Mouse (Mus musculus) ES-E14 (cell line): ENCODE data around the gene Stt3b. TPM values are rescaled to one million over a fixed set of nuclear protein-coding genes. Genes with fewer than 3 reads are reported as not detected.

ENCODE experiments used
- DNase-seq: peaks from one replicate; pipeline ENCODE4 v3.0.0-alpha.2; 2013; ENCODE audit warnings: low read depth, low spot score
- H3K27ac ChIP-seq: 2 replicates; pipeline ENCODE4 v1.5.1; 2012; ENCODE audit warnings: low read depth, mild to moderate bottlenecking, low read length, moderate library complexity, mixed read lengths; ENCODE audit not compliant: poor library complexity, insufficient read depth, severe bottlenecking
- H3K36me3 ChIP-seq: 2 replicates; pipeline ENCODE4 v1.6.1; 2012; ENCODE audit warnings: mild to moderate bottlenecking, low read length, moderate library complexity, mixed read lengths; ENCODE audit not compliant: control insufficient read depth, poor library complexity, insufficient read depth, severe bottlenecking
- H3K4me1 ChIP-seq, 2 experiments: fragments of 150-350 bp in 1 of 2; sonication (generic) in 1 of 2; 2 replicates each; pipeline ENCODE4 v1.6.1; 2012; ENCODE audit warnings: low read length in 2 of 2, mild to moderate bottlenecking in 1 of 2, mixed read lengths in 1 of 2; ENCODE audit not compliant: control insufficient read depth in 2 of 2, insufficient read depth in 2 of 2, poor library complexity in 1 of 2
- H3K4me3 ChIP-seq, 2 experiments: fragments of 150-350 bp in 1 of 2; sonication (generic) in 1 of 2; 2 replicates each; pipeline ENCODE4 v1.5.1; 2012; ENCODE audit warnings: low read length in 2 of 2, low read depth in 1 of 2, mild to moderate bottlenecking in 1 of 2, mixed read lengths in 1 of 2; ENCODE audit not compliant: insufficient read depth in 1 of 2, poor library complexity in 1 of 2, severe bottlenecking in 1 of 2
- H3K9ac ChIP-seq: 2 replicates; pipeline ENCODE4 v1.6.1; 2012; ENCODE audit warnings: low read depth, mild to moderate bottlenecking, low read length, mixed read lengths; ENCODE audit not compliant: poor library complexity, insufficient read depth, severe bottlenecking
- H3K9me3 ChIP-seq: fragments of 150-350 bp; sonication (generic); 2 replicates; pipeline ENCODE4 v1.6.1; 2012; ENCODE audit warnings: low read depth, mild to moderate bottlenecking, low read length; ENCODE audit not compliant: control insufficient read depth, insufficient read depth
- CHD2 ChIP-seq: IDR thresholded peaks from 2 replicates; pipeline ENCODE4 v1.6.1; 2014; ENCODE audit warnings: mild to moderate bottlenecking, low read depth, low read length, inconsistent platforms
- HCFC1 ChIP-seq: IDR thresholded peaks from 2 replicates; pipeline ENCODE4 v1.6.1; 2012; ENCODE audit warnings: low read length, inconsistent platforms, borderline replicate concordance; ENCODE audit not compliant: insufficient read depth
- MAFK ChIP-seq: IDR thresholded peaks from 2 replicates; pipeline ENCODE4 v1.6.1; 2014; ENCODE audit warnings: mild to moderate bottlenecking, low read depth, low read length, inconsistent platforms; ENCODE audit not compliant: insufficient read depth
- ZC3H11A ChIP-seq: IDR thresholded peaks from 2 replicates; pipeline ENCODE4 v1.6.1; 2012; ENCODE audit warnings: low read depth, mild to moderate bottlenecking, inconsistent platforms, low read length, borderline replicate concordance
- ZNF384 ChIP-seq: IDR thresholded peaks from 2 replicates; pipeline ENCODE4 v1.6.1; 2012; ENCODE audit warnings: low read depth, low read length, inconsistent platforms
- in situ Hi-C, 2 experiments: fragments of 600-800 bp; cut with MboI; formaldehyde crosslinking; loops; one replicate each; pipeline ENCODE4 v1.15.1; 2025; ENCODE audit warnings: low sequenced_read_pairs in 2 of 2, inconsistent platforms in 1 of 2; ENCODE audit not compliant: unreplicated experiment in 2 of 2
- total RNA-seq: library from RNA; depleted of rRNA; stranded (reverse); fragments of 300-350 nt; gene quantifications from 2 replicates; pipeline ENCODE4 v1.2.3, GENCODE M21; 2012

Gene Stt3b
- total RNA-seq, 1 experiment, result 150 TPM

DNA sequence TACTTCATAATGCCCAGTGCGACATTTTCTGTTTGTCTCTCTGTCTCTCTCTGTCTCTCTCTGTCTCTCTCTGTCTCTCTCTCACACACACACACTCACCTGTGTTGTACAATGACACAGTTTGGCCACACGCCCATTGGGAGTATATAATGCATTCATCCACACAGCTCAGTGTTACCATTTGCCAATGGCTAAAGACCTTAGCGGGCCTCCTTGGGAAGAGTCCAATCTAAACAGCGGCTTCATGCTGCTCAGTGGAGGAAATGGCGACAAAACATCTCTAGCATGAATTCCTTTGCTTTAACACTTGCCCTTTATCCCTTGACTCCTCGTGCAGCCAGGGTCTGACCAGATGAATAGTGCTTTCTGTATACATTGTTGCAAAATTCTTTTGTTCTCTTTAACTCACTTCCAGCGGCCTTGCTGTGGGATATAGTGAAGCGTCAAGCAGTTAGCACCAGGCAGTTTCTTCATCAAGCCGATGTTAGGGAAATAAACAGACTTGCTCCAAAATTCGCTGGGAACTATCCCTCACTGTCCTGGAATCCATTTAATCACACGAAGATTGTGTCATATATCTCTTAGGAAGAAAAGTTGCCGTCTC is 30.1 kb upstream of the Stt3b start:
- no peak for TF ChIP-seq MAFK
- TF ChIP-seq HCFC1, result no peak
- TF ChIP-seq ZC3H11A, result no peak
- TF ChIP-seq CHD2, result no peak
- TF ChIP-seq ZNF384, result no peak
- no peak overlapping the region for H3K27ac ChIP-seq
- H3K36me3 ChIP-seq, result no peaks in the 10 kb centered on the region
- no peaks in the 10 kb centered on the region for H3K9me3 ChIP-seq
- no peak overlapping the region for H3K4me3 ChIP-seq
- DNase-seq, result no peak
- H3K9ac ChIP-seq, result no peak overlapping the region
- no peaks in the 10 kb centered on the region for H3K4me1 ChIP-seq
- in situ Hi-C loops, result no loop called here

DNA sequence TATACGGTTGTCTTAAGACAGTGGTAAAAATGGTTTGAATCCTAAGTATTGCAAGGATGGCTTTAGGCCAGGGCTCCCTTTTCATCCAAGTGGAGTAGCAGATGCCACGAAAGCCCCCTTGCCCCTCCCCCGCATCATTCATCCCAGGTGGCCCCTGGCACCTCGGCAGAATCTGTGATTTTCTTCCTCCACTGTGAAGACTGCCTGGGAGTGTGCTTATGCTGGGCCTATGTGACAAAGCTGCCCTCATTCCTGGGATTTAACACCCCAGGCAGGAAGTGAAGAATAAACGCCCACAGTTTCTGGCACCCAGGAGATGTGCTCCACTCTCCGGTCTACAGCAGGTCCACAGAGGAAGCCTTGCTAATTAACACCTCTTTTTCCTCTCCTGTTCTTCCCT is 28.6 kb upstream of the Stt3b start:
- in situ Hi-C loops, result no loop called here
- DNase-seq, result no peak
- no peak overlapping the region for H3K9ac ChIP-seq
- H3K27ac ChIP-seq, result no peak overlapping the region
- no peaks in the 10 kb centered on the region for H3K9me3 ChIP-seq
- TF ChIP-seq HCFC1 (no peak), MAFK (no peak), CHD2 (no peak), ZC3H11A (no peak), ZNF384 (no peak)
- no peaks in the 10 kb centered on the region for H3K4me1 ChIP-seq
- no peaks in the 10 kb centered on the region for H3K36me3 ChIP-seq
- no peak overlapping the region for H3K4me3 ChIP-seq

GRCm38 (mm10) chr9:115333016-115333415 is 22.8 kb upstream of the Stt3b start:
- Histone ChIP-seq H3K4me1 (no peaks in the 10 kb centered on the region), H3K27ac (no peak overlapping the region), H3K4me3 (no peak overlapping the region), H3K9ac (no peak overlapping the region), H3K9me3 (no peaks in the 10 kb centered on the region), H3K36me3 (no peaks in the 10 kb centered on the region)
- in situ Hi-C loops, result no loop called here
- TF ChIP-seq HCFC1 (no peak), ZNF384 (no peak), MAFK (no peak), ZC3H11A (no peak), CHD2 (no peak)
- no peak for DNase-seq

DNA sequence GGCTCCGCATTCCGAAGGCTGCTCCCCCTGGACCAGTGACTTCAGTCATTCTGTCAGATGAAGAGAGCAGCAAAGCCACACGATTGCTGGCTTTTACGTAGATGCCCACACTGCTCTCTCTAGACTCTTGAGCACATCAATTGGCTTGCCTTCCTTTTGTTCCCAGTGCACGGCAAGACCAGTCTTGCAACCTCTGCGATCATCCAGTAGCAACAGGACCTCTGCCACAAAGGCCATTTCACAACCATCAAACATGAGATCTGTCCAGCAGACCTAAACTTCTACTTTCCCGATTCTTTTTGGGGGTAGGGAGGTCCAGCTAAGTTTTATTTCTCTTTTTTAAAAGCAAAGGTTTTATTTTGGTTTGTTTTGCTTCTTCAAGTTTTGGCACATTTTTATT is 22.1 kb upstream of the Stt3b start:
- TF ChIP-seq MAFK, result no peak
- TF ChIP-seq ZNF384, result no peak
- Histone ChIP-seq H3K36me3 (no peaks in the 10 kb centered on the region), H3K9ac (no peak overlapping the region), H3K27ac (no peak overlapping the region), H3K9me3 (no peaks in the 10 kb centered on the region), H3K4me3 (no peak overlapping the region), H3K4me1 (no peaks in the 10 kb centered on the region)
- no peak for DNase-seq
- in situ Hi-C loops, result no loop called here

DNA sequence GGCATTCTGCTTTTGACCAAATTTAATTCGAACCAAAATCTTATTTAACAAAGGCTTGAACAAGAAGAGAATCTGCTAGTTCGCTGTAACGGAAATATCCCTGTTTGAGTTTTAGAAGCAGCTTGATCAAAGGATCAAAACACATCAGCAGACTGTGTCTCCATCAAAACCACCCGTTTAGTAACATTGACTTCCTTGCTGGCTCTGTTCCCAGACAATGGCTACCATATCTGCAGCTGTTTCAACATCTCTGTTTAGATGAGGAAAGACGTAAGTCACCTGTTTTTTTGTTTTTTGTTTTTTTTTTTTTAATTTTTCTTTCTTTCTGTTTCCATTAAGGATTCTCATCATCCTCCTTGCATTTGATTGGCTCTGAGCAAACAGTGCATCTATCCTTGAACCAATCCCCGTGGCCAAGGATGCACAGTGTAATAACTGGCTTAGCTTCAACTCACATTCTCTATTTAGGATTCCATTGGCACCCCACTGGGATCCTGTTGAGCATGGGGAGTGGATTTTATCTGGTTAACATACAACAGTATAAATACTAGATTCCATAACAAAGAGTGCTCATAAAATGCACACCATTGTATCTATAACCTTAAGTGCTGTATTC is 20.7 kb upstream of the Stt3b start:
- Histone ChIP-seq H3K9ac (no peak overlapping the region), H3K4me3 (no peak overlapping the region), H3K9me3 (no peaks in the 10 kb centered on the region), H3K27ac (no peak overlapping the region), H3K36me3 (no peaks in the 10 kb centered on the region), H3K4me1 (no peaks in the 10 kb centered on the region)
- DNase-seq, result no peak
- in situ Hi-C loops, result no loop called here
- TF ChIP-seq ZNF384 (no peak), HCFC1 (no peak), MAFK (no peak), CHD2 (no peak), ZC3H11A (no peak)
